Mouse (Mus musculus): ENCODE data around the gene Scfd1. TPM values are rescaled to one million over a fixed set of nuclear protein-coding genes. Genes with fewer than 3 reads are reported as not detected.

Scfd1 gene
- polyA plus RNA-seq, 2 experiments, result 50.9 to 87.6 TPM

DNA sequence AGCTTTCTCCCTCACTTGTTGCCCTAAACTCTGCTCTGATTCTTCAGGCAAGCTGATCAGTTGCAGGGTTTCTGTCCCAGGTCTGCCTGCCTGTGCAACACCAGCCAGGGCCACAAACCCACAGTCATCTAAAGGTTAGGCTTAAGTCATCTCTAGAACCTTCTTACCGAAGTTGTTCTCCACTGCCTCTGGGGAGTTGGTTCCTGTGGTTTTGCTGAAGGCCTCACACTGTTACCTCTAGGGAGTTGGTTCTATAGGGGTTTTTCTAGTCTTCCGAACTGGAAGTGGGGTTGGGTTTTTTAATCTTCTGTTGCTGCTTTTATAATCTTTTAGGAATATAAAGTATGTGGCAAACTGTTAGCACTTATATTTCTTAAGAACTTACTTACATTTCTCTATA is 72.0 kb downstream of the Scfd1 start:
- DNase-seq (ENCODE audit: low spot score) (no peak), ATAC-seq (ENCODE audit: low FRiP score, low read depth) (no peak)
- 83% methylated on average over 2 of the region's 2 CpGs for WGBS
- Histone ChIP-seq H3K27me3 (ENCODE audit: control insufficient read depth, insufficient read depth, low read length) (no peaks in the 10 kb centered on the region), H3K9me3 (ENCODE audit: control insufficient read depth, low read length) (no peaks in the 10 kb centered on the region), H3K4me3 (replicated peaks; ENCODE audit: low read length) (no peak overlapping the region), H3K9ac (ENCODE audit: low read depth, low read length, severe bottlenecking) (no peak overlapping the region), H3K4me1 (ENCODE audit: control insufficient read depth, insufficient read depth, low read length) (no peaks in the 10 kb centered on the region), H3K27ac (replicated peaks; ENCODE audit: low read depth, low read length) (no peak overlapping the region), H3K4me2 (replicated peaks; ENCODE audit: low read depth, low read length, severe bottlenecking) (no peak overlapping the region), H3K36me3 (ENCODE audit: control insufficient read depth, insufficient read depth, low read length) (peaks cover 63% of the 10 kb centered on the region)
- no peak for TF ChIP-seq POLR2A (IDR thresholded peaks at IDR 0.05; ENCODE audit: borderline replicate concordance, extremely low read depth, insufficient read depth, insufficient read length)

DNA sequence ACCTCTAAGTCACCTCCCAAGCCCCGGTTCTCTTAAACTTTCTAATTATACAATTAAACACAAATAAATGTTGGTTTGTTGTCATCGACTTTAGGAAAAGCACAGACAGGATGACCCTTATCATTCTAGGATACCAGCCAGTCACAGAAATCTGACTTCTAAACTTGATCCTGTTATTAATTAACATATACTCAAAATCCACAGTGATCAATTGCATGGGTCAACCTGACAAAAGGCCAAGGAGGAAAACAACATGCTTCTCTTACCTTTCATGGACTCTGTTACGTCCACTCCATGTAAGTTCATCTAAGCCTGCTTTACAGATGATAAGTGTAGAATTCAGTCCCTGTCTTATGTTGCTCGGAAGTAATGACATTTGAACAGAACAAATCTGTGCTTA is 93.6 kb downstream of the Scfd1 start:
- DNase-seq (ENCODE audit: low spot score) (no peak), ATAC-seq (ENCODE audit: low FRiP score, low read depth) (no peak)
- 83% methylated on average over 4 of the region's 4 CpGs for WGBS
- Histone ChIP-seq H3K27me3 (ENCODE audit: control insufficient read depth, insufficient read depth, low read length) (no peaks in the 10 kb centered on the region), H3K9ac (ENCODE audit: low read depth, low read length, severe bottlenecking) (no peak overlapping the region), H3K9me3 (ENCODE audit: control insufficient read depth, low read length) (no peaks in the 10 kb centered on the region), H3K36me3 (ENCODE audit: control insufficient read depth, insufficient read depth, low read length) (no peaks in the 10 kb centered on the region), H3K27ac (replicated peaks; ENCODE audit: low read depth, low read length) (no peak overlapping the region), H3K4me2 (replicated peaks; ENCODE audit: low read depth, low read length, severe bottlenecking) (no peak overlapping the region), H3K4me1 (ENCODE audit: control insufficient read depth, insufficient read depth, low read length) (no peaks in the 10 kb centered on the region), H3K4me3 (replicated peaks; ENCODE audit: low read length) (no peak overlapping the region)
- TF ChIP-seq POLR2A (IDR thresholded peaks at IDR 0.05; ENCODE audit: borderline replicate concordance, extremely low read depth, insufficient read depth, insufficient read length), result no peak

DNA sequence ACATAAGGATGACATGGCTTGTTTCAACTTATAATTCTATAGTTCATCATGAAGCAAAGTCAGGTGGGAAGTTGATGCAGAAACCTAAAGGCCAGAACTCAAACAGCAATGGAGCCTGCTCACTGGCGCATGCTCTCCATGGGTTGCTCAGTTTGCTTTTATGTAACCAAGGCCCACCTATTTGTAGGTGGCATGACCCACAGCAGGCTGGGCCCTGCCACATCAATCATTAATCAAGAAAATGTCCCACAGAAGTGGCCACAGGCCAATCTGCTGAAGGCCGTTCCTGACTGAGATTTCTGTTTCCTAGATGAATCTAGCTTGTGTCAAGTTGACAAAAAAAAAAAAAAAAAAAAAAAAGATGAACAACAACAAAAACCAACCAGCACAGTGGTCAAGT is 103.9 kb downstream of the Scfd1 start:
- Histone ChIP-seq H3K4me1 (ENCODE audit: control insufficient read depth, insufficient read depth, low read length) (no peaks in the 10 kb centered on the region), H3K36me3 (ENCODE audit: control insufficient read depth, insufficient read depth, low read length) (no peaks in the 10 kb centered on the region), H3K9me3 (ENCODE audit: control insufficient read depth, low read length) (no peaks in the 10 kb centered on the region), H3K4me3 (replicated peaks; ENCODE audit: low read length) (no peak overlapping the region), H3K27ac (replicated peaks; ENCODE audit: low read depth, low read length) (no peak overlapping the region), H3K9ac (ENCODE audit: low read depth, low read length, severe bottlenecking) (no peak overlapping the region), H3K27me3 (ENCODE audit: control insufficient read depth, insufficient read depth, low read length) (no peaks in the 10 kb centered on the region), H3K4me2 (replicated peaks; ENCODE audit: low read depth, low read length, severe bottlenecking) (no peak overlapping the region)
- DNase-seq (ENCODE audit: low spot score), result no peak
- no peak for ATAC-seq (ENCODE audit: low FRiP score, low read depth)
- no peak for TF ChIP-seq POLR2A (IDR thresholded peaks at IDR 0.05; ENCODE audit: borderline replicate concordance, extremely low read depth, insufficient read depth, insufficient read length)
- 98% methylated on average over 2 of the region's 2 CpGs for WGBS

DNA sequence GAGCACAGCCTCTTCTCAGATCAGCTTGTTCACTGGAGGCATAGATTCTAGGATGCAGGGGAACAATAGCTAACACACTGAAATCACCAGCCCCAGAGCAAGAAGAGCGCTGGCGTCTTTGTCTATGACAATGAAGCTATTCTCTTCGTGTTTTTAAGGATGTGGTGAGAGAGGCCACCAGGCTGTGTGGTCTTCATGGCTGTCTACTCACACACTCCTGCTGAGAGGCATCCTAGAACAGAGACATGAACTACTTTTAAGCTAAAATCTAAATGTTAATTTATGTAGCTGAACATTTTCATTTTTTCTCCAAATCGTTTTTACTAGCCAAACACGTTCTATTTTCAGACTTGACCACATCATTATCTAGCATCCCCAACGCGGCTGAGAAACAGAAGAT is 114.7 kb downstream of the Scfd1 start:
- no peaks in the 10 kb centered on the region for H3K4me1 ChIP-seq (ENCODE audit: control insufficient read depth, insufficient read depth, low read length)
- H3K36me3 ChIP-seq (ENCODE audit: control insufficient read depth, insufficient read depth, low read length), result no peaks in the 10 kb centered on the region
- no peaks in the 10 kb centered on the region for H3K9me3 ChIP-seq (ENCODE audit: control insufficient read depth, low read length)
- no peak overlapping the region for H3K4me3 ChIP-seq (replicated peaks; ENCODE audit: low read length)
- H3K27ac ChIP-seq (replicated peaks; ENCODE audit: low read depth, low read length), result no peak overlapping the region
- H3K9ac ChIP-seq (ENCODE audit: low read depth, low read length, severe bottlenecking), result no peak overlapping the region
- TF ChIP-seq POLR2A (IDR thresholded peaks at IDR 0.05; ENCODE audit: borderline replicate concordance, extremely low read depth, insufficient read depth, insufficient read length), result no peak
- no peak overlapping the region for H3K4me2 ChIP-seq (replicated peaks; ENCODE audit: low read depth, low read length, severe bottlenecking)
- WGBS, result 84% methylated on average over 7 of the region's 7 CpGs
- ATAC-seq (ENCODE audit: low FRiP score, low read depth) (no peak), DNase-seq (ENCODE audit: low spot score) (no peak)
- H3K27me3 ChIP-seq (ENCODE audit: control insufficient read depth, insufficient read depth, low read length), result no peaks in the 10 kb centered on the region

DNA sequence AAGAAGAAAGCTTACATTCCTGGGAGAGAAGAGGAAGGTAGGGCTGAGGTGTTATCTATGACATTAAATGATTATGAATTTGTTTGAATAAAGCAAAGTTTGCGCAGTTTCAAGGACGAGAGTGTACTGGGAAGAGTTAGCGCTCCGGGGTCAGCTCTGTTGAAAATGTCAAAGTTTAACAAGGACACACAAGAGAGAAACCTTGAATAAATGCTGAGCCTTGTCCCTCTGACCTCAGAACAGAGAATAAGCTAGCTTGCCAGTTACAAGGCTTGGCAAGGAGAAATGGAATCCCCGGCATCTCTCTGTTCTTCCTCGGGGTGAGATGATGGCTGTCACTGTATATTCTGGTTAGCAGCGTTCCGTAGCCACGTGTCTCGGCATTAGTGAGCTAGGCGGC is 116.2 kb downstream of the Scfd1 start:
- TF ChIP-seq POLR2A (IDR thresholded peaks at IDR 0.05; ENCODE audit: borderline replicate concordance, extremely low read depth, insufficient read depth, insufficient read length), result no peak
- no peaks in the 10 kb centered on the region for H3K36me3 ChIP-seq (ENCODE audit: control insufficient read depth, insufficient read depth, low read length)
- H3K4me2 ChIP-seq (replicated peaks; ENCODE audit: low read depth, low read length, severe bottlenecking), result no peak overlapping the region
- ATAC-seq (ENCODE audit: low FRiP score, low read depth) (no peak), DNase-seq (ENCODE audit: low spot score) (no peak)
- H3K9me3 ChIP-seq (ENCODE audit: control insufficient read depth, low read length), result no peaks in the 10 kb centered on the region
- H3K27me3 ChIP-seq (ENCODE audit: control insufficient read depth, insufficient read depth, low read length), result no peaks in the 10 kb centered on the region
- 91% methylated on average over 11 of the region's 11 CpGs for WGBS
- no peak overlapping the region for H3K4me3 ChIP-seq (replicated peaks; ENCODE audit: low read length)
- H3K4me1 ChIP-seq (ENCODE audit: control insufficient read depth, insufficient read depth, low read length), result no peaks in the 10 kb centered on the region
- H3K9ac ChIP-seq (ENCODE audit: low read depth, low read length, severe bottlenecking), result no peak overlapping the region
- no peak overlapping the region for H3K27ac ChIP-seq (replicated peaks; ENCODE audit: low read depth, low read length)

DNA sequence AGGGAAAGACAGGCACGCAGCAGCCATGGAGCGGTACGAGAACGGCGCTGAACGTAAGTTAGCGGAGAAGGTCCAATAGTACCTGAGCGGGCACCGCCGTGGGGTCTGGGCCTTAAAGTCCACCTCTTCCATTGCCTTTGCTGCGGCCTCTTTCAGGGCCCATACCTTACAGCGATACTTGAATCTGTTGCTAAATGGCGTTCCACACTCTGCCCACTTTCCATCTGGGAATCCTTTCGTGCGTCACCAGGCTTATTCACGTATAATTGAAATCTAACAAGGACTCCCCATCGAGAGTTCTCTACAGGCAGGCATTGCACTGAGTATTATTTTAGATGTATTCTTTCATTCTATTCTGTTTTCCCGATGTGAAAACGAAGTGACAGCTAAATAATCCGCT is 117.3 kb downstream of the Scfd1 start:
- no peak overlapping the region for H3K9ac ChIP-seq (ENCODE audit: low read depth, low read length, severe bottlenecking)
- H3K4me3 ChIP-seq (replicated peaks; ENCODE audit: low read length), result no peak overlapping the region
- H3K36me3 ChIP-seq (ENCODE audit: control insufficient read depth, insufficient read depth, low read length), result no peaks in the 10 kb centered on the region
- TF ChIP-seq POLR2A (IDR thresholded peaks at IDR 0.05; ENCODE audit: borderline replicate concordance, extremely low read depth, insufficient read depth, insufficient read length), result no peak
- no peak for ATAC-seq (ENCODE audit: low FRiP score, low read depth)
- H3K4me2 ChIP-seq (replicated peaks; ENCODE audit: low read depth, low read length, severe bottlenecking), result no peak overlapping the region
- no peaks in the 10 kb centered on the region for H3K27me3 ChIP-seq (ENCODE audit: control insufficient read depth, insufficient read depth, low read length)
- H3K9me3 ChIP-seq (ENCODE audit: control insufficient read depth, low read length), result no peaks in the 10 kb centered on the region
- H3K4me1 ChIP-seq (ENCODE audit: control insufficient read depth, insufficient read depth, low read length), result no peaks in the 10 kb centered on the region
- H3K27ac ChIP-seq (replicated peaks; ENCODE audit: low read depth, low read length), result no peak overlapping the region
- DNase-seq (ENCODE audit: low spot score), result no peak
- WGBS, result 77% methylated on average over 20 of the region's 20 CpGs

Other genes with a start within 250 kb of the Scfd1 start
- 19.2 and 20.3 TPM in 2 replicates for gene G2e3, start 29.4 kb upstream of the Scfd1 start, polyA plus RNA-seq (2012; rRNA removed)
- 26.9 and 28.3 TPM in 2 replicates for gene G2e3, start 29.4 kb upstream of the Scfd1 start, polyA plus RNA-seq (2014; fragmentation: Nextera tagmentation; extraction: Ambion mirVana)
- 4.1 and 6.0 TPM in 2 replicates for gene Coch, start 215.8 kb downstream of the Scfd1 start, polyA plus RNA-seq (2012; rRNA removed)
- gene Coch, start 215.8 kb downstream of the Scfd1 start, polyA plus RNA-seq (2014; fragmentation: Nextera tagmentation; extraction: Ambion mirVana), result 7.6 and 8.6 TPM in 2 replicates